Mouse (Mus musculus) limb, embryonic 14.5 days (tissue): ENCODE data around the gene Dab2ip. TPM values are rescaled to one million over a fixed set of nuclear protein-coding genes. Genes with fewer than 3 reads are reported as not detected.
A peak's percentile ranks its signal among the peaks of the same experiment; 100 is the strongest.

Experiments
- ATAC-seq: fragments of 200-750 bp; cut with Nextera tagmentation; 2 replicates; pipeline ENCODE4 v1.8.0; 2017; ENCODE audit warnings: low read depth, moderate number of reproducible peaks, moderate TSS enrichment; ENCODE audit not compliant: low FRiP score
- DNase-seq: peaks from one replicate; pipeline ENCODE4 v3.0.0-alpha.2; 2015; ENCODE audit warnings: low spot score
- H3K27ac ChIP-seq: fragments of 300-500 bp; sonication (generic); replicated peaks from 2 replicates; pipeline ENCODE4 v1.5.1; 2014; ENCODE audit warnings: low read depth, mild to moderate bottlenecking, low read length, moderate library complexity, mixed read lengths
- H3K27me3 ChIP-seq: fragments of 300-500 bp; sonication (generic); 2 replicates; pipeline ENCODE4 v1.6.1; 2014; ENCODE audit warnings: low read length, mixed read lengths; ENCODE audit not compliant: control insufficient read depth, insufficient read depth
- H3K36me3 ChIP-seq: fragments of 300-500 bp; sonication (generic); 2 replicates; pipeline ENCODE4 v1.6.1; 2014; ENCODE audit warnings: mild to moderate bottlenecking, low read length, moderate library complexity, mixed read lengths; ENCODE audit not compliant: control insufficient read depth, insufficient read depth
- H3K4me1 ChIP-seq: fragments of 300-500 bp; sonication (generic); 2 replicates; pipeline ENCODE4 v1.6.1; 2014; ENCODE audit warnings: antibody characterized with exemption, low read length, mixed read lengths; ENCODE audit not compliant: control insufficient read depth, insufficient read depth
- H3K4me2 ChIP-seq: fragments of 300-500 bp; sonication (generic); replicated peaks from 2 replicates; pipeline ENCODE4 v1.6.1; 2014; ENCODE audit warnings: low read depth, mild to moderate bottlenecking, low read length, moderate library complexity; ENCODE audit not compliant: severe bottlenecking
- H3K4me3 ChIP-seq: fragments of 300-500 bp; sonication (generic); replicated peaks from 2 replicates; pipeline ENCODE4 v1.5.1; 2014; ENCODE audit warnings: low read length
- H3K9ac ChIP-seq: fragments of 300-500 bp; sonication (generic); 2 replicates; pipeline ENCODE4 v1.6.1; 2014; ENCODE audit warnings: mild to moderate bottlenecking, low read depth, low read length, moderate library complexity; ENCODE audit not compliant: severe bottlenecking
- H3K9me3 ChIP-seq: fragments of 300-500 bp; sonication (generic); 2 replicates; pipeline ENCODE4 v1.6.1; 2016; ENCODE audit warnings: low read length; ENCODE audit not compliant: control insufficient read depth
- POLR2A ChIP-seq: fragments of 200-500 bp; IDR thresholded peaks from 2 replicates; pipeline ENCODE4 v1.8.0; 2012; ENCODE audit warnings: inconsistent platforms, mild to moderate bottlenecking, moderate library complexity, borderline replicate concordance; ENCODE audit not compliant: insufficient read depth, insufficient read length; ENCODE audit errors: extremely low read depth
- WGBS: fragments of 180-500 bp; shearing (Covaris S2); extraction: QIAGEN DNeasy Blood & Tissue Kit; methylation state at CpG from one replicate; pipeline ENCODE4 v1.1.7; 2014; 5-methylcytosine and 5-hydroxymethylcytosine counted together
- polyA plus RNA-seq, 2 experiments: library from polyadenylated mRNA; depleted of rRNA in 1 of 2; stranded (reverse) in 1 of 2; unstranded in 1 of 2; fragments of >200 nt; fragmentation: Nextera tagmentation in 1 of 2; extraction: Ambion mirVana in 1 of 2; gene quantifications; 2 replicates each; pipeline versions ENCODE4 v1.2.1 to v1.2.3; 2012 to 2014

Dab2ip gene
- polyA plus RNA-seq, 2 experiments: 62.2 to 69.8 TPM

- no peak for TF ChIP-seq POLR2A
- Histone ChIP-seq H3K36me3 (peaks cover 70% of the 10 kb centered on the region), H3K4me1 (peaks cover 8% of the 10 kb centered on the region; the same call in 1 of the 2 replicates), H3K4me3 (no peak overlapping the region), H3K27me3 (no peaks in the 10 kb centered on the region), H3K9ac (no peak overlapping the region), H3K9me3 (no peaks in the 10 kb centered on the region), H3K4me2 (no peak overlapping the region), H3K27ac (peak overlapping the region; percentile 15; the same call in 1 of the 2 replicates)
- DNase-seq: peak; percentile 12
- WGBS: 39% methylated on average over 16 of the region's 16 CpGs
- ATAC-seq: peak; percentile 25
These were observed 171.3 kb downstream of the Dab2ip start for GRCm38 (mm10) chr2:35729077-35730065.

DNA sequence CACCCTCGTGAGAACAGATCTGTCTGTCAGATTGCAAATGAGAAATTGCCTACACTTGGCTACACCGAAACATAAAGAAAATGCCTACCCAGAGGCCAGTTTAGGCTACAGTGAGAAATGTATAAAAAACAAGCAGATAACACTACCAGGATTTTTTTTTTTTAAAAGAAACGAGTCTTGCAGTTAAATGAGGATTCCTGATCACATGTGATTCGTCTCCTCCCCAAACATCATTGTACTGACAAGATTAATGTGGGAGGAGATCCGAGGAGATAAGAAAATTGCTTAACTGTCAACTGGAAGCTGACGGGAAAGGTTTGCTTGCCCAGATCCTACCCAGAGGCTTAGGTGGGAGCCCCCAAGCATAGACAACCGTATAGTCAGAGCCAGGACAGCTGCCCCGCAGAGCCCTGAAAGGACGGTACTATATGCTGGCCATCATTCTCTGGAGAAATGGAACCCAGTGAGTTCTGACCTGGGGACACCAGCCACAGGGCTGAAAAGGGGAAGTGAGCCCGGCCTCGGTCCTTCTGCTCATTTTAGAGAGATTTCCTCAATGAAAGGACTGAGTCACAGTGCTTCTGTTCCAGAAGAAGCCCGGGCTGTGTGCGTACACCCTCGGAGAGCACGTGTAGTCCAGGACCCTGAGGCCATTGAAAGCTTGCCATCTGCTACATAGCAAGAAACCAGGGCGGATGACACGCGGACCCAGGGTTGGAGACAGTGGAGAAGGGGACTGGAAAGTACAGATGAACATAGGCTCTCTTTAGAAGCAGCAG, 173.8 kb downstream of the Dab2ip start:
- H3K9ac ChIP-seq: no peak overlapping the region
- ATAC-seq (no peak), DNase-seq (no peak)
- H3K36me3 ChIP-seq: peaks cover 52% of the 10 kb centered on the region
- H3K4me1 ChIP-seq: peaks cover 8% of the 10 kb centered on the region; the same call in 1 of the 2 replicates
- TF ChIP-seq POLR2A: no peak
- no peaks in the 10 kb centered on the region for H3K27me3 ChIP-seq
- no peak overlapping the region for H3K27ac ChIP-seq
- 0 out of 2 replicates have a peak, but pooled peaks cover 4% of the 10 kb centered on the region for H3K9me3 ChIP-seq
- H3K4me3 ChIP-seq: no peak overlapping the region
- no peak overlapping the region for H3K4me2 ChIP-seq
- 73% methylated on average over 18 of the region's 18 CpGs for WGBS

GRCm38 (mm10) chr2:35735001-35735400, 176.9 kb downstream of the Dab2ip start:
- Histone ChIP-seq H3K27ac (no peak overlapping the region), H3K4me2 (no peak overlapping the region), H3K4me3 (no peak overlapping the region), H3K4me1 (peaks cover 8% of the 10 kb centered on the region), H3K27me3 (no peaks in the 10 kb centered on the region), H3K36me3 (peaks cover 21% of the 10 kb centered on the region), H3K9me3 (0 out of 2 replicates have a peak, but pooled peaks cover 4% of the 10 kb centered on the region), H3K9ac (no peak overlapping the region)
- 95% methylated on average over 2 of the region's 2 CpGs for WGBS
- DNase-seq: no peak
- no peak for TF ChIP-seq POLR2A
- no peak for ATAC-seq

- Histone ChIP-seq H3K4me1 (peaks cover 12% of the 10 kb centered on the region), H3K4me2 (no peak overlapping the region), H3K9ac (no peak overlapping the region), H3K36me3 (peaks cover 12% of the 10 kb centered on the region), H3K4me3 (no peak overlapping the region), H3K9me3 (0 out of 2 replicates have a peak, but pooled peaks cover 4% of the 10 kb centered on the region), H3K27me3 (no peaks in the 10 kb centered on the region), H3K27ac (no peak overlapping the region)
- TF ChIP-seq POLR2A: no peak
- WGBS: 64% methylated on average over 1 of the region's 2 CpGs
- DNase-seq (no peak), ATAC-seq (no peak)
These were observed 178.0 kb downstream of the Dab2ip start for GRCm38 (mm10) chr2:35736061-35736460.

GRCm38 (mm10) chr2:35737467-35738027, 179.5 kb downstream of the Dab2ip start:
- DNase-seq: no peak
- H3K9ac ChIP-seq: no peak overlapping the region
- no peaks in the 10 kb centered on the region for H3K27me3 ChIP-seq
- no peak overlapping the region for H3K4me2 ChIP-seq
- 0 out of 2 replicates have a peak, but pooled peaks cover 4% of the 10 kb centered on the region for H3K9me3 ChIP-seq
- no peaks in the 10 kb centered on the region for H3K36me3 ChIP-seq
- peaks cover 12% of the 10 kb centered on the region for H3K4me1 ChIP-seq
- no peak overlapping the region for H3K27ac ChIP-seq
- ATAC-seq: no peak
- 60% methylated on average over 7 of the region's 7 CpGs for WGBS
- no peak overlapping the region for H3K4me3 ChIP-seq
- TF ChIP-seq POLR2A: no peak
